Mouse (Mus musculus): Measurements from ENCODE around the gene Syngr1.

Syngr1 gene

DNA sequence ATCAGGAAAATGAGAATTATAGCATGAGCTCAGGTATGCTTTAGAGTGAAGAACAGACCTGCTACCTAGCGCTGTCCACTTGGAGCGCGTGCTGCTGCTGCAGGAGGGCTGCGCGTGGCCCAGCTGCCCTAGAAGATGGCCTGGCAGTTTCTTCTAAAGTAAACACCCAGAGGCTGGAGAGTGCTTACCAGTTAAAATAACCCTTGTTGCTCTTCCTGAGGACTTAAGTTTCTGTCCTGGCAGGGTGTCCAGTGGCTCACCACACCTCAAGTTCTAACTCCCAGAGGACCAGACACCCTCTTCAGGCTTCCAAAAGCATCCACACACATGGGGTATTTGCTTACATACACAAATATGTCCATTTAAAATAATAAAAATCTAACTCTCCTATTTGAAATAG, 54.3 kb downstream of the Syngr1 start:
- no peak for DNase-seq (ENCODE audit: low spot score)

DNA sequence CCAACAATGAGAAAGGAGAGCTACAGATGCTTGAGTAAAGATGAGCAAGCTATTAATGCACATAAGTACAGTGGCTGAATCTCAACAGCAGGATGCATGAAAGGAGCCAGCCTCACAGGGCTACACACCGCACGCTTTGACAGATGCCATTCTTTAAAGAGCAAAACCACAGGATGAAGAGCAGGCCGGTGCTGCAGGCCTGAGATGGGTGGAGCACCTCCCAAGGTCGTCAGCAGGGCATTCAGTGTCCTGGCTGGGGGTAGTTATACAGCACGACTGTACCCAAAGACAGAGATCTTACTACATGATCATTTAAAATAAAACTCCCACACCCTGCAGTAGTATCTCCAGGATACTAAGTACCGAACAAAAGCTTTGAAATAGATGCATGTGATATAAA, 55.0 kb downstream of the Syngr1 start:
- DNase-seq (ENCODE audit: low spot score), result no peak

DNA sequence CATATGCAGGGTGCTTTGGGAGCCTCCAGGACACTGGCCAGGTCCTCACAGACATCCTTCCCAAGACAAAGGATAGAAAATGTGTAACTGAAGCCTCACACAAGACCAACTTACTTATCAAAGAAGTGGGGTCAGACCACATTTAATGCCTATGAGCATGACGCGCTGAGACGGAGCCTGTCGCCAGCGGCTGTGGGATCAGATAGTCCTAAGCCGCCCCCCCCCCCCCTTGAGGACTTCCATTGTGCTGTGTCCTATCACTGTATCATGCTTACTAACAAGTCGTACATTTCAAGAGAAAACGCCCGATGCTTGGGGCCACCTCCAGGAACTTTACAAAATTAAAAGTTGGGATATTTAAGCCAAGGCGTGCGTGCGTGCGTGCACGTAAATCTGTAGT, 56.0 kb downstream of the Syngr1 start:
- no peak for DNase-seq (ENCODE audit: low spot score)

DNA sequence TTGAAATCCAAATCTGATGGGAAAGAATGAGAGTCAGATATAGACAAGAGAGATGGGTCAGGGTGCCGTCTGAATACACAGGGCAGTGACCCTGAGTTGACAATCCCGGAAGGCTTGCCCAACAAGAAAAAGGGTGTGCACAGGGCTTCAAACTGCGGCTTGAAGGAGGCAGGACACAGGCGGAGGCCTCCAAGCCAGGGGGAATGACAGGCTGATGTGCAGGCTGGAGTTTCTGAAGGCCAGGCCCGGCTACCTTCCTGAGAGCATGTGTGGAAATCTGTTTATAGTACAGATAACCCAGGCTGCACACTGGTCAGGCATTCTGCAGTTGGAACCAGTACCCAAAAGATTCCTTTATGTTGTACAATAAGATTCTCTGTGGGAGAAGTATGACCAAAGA, 56.4 kb downstream of the Syngr1 start:
- DNase-seq (ENCODE audit: low spot score), result no peak

DNA sequence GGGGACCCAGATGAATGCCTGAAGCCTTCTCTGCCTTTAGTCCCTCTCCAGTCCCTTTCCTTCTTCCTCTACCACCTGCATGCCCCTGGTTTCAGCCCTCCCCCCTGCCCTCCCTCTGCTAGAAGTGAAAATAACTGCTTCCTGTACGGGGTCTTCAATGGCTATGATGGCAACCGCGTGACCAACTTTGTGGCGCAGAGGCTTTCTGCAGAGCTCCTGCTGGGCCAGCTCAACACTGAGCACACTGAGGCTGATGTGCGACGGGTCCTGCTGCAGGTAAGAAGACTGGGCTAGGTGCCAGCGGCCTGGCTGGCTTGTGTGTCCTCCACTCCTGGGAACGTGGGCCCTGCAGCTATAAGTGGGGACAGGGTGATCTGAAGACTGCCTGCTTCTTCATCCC, 57.4 kb downstream of the Syngr1 start:
- DNase-seq (ENCODE audit: low spot score), result no peak

DNA sequence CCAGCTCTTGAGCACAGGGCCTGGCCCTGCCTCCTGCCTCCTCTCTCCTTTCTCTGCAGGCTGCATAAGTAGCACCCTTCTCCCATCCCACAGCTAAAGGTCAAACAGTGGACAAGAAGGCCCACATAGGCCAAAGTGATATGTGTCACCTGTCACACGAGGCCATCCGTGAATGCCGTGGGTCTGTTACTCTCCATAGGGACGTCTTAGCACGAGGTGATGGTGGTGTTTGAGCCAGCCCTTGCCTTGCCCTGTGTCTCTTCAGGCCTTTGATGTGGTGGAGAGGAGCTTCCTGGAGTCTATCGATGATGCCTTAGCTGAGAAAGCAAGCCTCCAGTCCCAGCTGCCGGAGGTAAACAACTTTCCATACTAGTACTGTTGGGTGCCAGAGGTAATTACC, 58.4 kb downstream of the Syngr1 start:
- DNase-seq (ENCODE audit: low spot score), result no peak

DNA sequence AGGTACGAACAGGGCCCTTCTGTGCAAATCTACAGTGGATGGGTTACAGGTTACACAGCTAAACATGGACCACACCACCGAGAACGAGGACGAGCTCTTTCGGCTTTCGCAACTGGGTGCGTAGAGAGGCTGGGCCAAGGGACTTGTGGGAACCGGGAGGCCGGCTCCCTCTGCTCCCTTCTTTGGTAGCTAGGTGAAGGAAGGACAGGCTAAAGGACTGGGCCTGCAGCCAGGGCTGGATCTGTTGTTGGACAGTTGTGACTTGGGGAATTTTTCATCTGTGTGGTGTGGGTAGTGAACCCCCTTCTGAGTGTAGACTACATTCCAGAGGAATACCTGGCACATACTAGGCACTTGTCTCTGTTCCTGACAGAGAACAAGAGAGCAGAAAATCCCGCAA, 61.5 kb downstream of the Syngr1 start:
- no peak for DNase-seq (ENCODE audit: low spot score)

DNA sequence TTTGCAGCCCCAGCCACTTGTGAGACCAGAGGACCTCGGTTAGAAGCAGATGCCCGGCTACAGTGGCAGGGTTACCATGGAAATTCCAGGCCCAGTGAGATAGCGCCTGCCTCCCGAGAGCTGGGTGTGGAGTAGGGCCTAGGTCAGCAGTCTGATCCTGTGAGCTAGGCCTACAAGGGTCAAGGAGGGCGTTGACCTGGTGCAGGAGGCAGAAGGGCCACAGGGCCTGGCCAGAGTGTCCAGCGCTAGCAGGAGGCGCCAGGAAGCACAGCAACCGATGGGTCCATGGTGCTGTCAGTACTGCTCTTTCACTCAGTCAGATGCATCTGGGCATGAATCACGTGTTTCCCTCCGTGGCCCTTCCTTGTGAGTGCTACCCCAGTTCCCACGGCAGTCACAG, 62.6 kb downstream of the Syngr1 start:
- no peak for DNase-seq (ENCODE audit: low spot score)

DNA sequence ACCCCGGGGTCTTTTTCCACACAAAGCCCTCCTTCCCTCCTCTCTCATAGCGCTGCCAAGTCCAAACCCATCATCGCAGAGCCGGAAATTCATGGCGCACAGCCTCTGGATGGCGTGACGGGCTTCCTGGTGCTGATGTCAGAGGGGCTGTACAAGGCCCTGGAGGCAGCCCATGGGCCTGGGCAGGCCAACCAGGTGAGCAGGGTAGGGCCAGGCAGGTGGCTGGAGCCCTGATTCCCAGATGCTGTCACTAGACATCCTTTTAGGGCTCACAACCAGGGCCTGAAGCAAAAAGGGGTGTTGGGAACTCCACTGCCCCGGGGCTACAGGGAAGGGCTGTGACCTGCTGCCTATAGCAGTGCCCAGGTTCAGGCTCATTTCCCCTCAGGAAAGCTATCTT, 64.6 kb downstream of the Syngr1 start:
- DNase-seq (ENCODE audit: low spot score), result no peak

DNA sequence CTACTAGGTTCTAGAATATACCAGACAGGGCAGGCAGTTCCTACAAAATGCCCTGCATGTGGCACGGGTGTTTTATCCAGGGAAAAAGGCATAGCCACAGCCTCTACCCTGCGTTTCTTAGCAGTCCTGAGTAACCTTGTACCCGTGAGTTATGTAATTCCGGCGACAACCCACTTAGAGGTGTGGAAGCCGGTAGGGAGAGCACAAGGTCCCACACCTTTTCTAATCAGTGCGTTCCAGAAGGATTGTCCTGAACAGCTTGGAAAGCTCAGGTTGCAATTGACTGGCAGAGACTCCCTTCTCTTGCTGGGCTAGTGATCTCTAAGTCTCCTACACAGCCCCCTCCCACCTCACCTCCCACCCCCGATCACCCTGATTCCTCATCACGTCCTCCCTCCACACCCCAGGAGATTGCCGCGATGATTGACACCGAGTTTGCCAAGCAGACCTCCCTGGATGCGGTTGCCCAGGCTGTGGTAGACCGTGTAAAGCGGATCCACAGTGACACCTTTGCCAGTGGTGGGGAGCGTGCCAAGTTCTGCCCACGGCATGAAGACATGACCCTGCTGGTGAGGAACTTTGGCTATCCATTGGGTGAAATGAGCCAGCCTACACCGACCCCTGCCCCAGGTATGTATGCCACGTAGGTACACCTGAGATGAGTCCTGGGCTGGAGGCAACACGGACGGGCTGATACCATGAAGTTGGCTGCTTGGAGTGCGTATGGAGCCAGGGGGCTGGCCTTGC, 66.2 kb downstream of the Syngr1 start:
- DNase-seq (ENCODE audit: low spot score), result no peak

DNA sequence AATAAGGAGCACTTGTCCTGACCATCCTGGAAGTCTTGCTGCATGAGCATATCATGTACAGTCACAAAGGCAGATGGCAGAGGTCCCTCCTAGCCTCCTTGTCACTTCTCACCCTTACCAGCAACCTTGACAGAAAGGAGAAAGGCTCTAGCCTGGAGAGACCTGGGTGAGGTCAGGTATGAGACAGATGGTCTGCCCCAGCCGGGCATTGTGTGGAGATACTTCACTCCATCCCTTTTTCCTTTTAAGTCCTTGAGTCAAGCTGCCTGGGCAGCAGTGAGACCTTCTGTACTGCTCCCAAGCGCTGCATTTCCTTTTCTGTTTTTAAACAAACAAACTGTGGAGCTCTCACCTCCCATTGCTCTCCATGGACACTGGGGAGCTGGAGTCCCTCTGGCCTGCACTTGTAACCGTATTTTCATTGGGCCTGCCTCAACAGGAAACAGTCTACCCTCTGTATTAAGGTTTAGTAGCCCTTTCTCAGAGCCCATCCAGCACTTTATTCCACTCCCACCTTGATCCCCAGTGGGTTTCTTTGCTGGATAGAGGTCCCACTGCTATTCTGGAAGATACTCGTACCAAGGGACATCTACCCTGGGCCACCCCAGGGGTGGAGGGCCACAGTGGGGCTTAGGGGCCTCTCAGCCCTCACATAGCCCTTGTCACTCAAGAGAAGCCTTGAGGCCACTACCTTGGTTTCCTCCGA, 67.0 kb downstream of the Syngr1 start:
- DNase-seq (ENCODE audit: low spot score), result no peak

DNA sequence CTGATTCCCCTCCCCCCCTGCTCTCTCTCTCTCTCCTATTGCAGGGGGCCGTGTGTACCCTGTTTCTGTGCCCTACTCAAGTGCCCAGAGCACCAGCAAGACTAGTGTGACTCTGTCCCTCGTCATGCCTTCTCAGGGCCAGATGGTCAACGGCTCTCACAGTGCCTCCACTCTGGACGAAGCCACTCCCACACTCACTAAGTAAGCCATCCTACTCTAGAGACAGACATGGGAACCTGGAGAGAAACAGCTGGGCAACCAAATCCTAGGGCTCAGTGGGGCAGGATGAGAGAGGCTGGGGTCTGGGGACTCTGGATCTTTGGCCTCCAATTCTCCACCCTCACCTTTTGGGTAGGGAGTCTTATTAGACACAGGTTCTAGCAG, 67.6 kb downstream of the Syngr1 start:
- no peak for DNase-seq (ENCODE audit: low spot score)

DNA sequence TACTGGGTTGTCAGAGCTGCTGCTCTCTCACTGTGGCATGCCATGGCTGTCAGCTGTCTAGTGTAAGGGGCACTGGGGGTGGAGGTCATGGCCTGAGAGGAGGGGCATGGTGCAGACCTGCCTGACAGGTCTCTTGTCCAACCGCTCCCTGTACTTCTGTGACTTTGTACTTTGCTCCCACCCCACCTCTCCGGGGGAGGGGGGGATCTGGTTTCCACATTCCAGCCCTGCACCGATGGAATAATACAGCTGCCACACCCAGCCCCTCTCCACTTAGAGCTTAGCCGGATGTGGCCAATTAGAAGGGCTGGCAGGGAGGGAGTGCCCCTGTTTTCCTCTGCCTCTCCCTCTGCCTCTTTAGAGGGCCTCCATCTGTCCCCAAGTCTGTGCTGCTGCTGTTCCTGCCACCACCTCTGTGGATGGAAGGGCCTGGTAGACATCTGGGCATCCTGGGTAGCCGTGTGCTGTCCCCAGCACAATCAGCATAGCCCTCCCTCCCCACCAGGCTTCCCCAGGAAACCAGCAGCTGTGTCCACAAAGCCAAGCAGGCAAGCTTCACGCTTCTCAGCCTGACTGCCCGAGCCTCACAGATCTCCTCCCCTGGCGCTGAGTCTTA, 68.3 kb downstream of the Syngr1 start:
- no peak for DNase-seq (ENCODE audit: low spot score)

DNA sequence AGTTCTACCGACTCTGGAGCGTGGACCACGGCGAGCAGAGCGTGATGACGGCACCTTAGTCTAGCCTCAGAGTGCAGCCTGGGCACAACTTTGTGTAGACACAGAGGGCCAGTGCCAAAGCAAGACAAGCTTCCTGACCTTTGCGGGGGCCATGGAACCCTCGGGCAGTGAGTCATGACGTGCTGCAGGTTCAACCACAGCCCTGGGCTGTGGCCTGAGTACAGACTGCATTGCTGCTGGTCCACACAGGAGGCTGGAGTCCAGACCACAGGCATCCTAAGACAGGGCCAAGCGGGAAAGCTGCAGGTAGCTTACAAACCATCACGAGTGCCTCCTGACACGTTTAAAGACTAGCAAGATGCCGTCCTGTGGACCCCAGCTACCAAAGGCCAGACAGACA, 69.1 kb downstream of the Syngr1 start:
- DNase-seq (ENCODE audit: low spot score), result no peak

DNA sequence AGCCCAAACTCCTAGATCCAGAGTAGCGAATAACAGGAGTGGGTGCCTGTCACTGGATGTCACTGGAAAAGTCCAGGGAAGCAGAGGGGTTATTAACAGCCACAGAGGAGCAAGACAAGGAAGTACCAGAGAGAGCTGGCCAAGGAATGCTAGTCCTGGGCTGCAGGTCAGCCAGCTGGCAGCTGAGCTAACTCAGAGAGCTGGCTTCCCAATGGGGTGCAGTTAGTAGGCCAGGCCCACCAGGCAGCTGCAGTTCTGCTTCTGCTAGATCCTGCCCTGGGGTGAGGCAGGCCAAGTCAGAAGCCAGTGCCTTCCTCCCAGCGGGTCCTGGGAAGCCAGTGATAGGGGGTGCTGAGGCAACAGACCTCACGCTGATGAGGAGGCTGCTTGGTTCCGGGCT, 69.6 kb downstream of the Syngr1 start:
- no peak for DNase-seq (ENCODE audit: low spot score)

DNA sequence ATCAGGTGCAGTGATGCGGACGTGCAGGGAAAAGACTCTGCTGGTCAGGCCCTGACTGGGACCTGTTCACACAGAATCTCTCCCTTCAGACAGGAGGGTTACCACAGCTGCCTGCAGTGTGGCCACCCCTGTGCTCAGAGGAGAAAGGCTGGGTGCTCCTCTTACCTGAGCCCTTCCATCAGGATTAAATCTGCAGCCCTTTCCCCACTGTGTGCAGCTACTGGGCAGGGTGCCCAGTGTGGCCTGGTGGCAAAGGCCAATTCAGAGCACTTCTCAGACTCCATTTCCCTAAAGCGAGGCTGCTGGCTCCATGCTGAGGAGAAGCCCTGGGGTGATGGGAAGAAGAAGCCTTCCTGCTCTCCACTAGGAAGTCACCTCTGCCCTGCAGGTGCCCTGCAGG, 70.1 kb downstream of the Syngr1 start:
- no peak for DNase-seq (ENCODE audit: low spot score)

DNA sequence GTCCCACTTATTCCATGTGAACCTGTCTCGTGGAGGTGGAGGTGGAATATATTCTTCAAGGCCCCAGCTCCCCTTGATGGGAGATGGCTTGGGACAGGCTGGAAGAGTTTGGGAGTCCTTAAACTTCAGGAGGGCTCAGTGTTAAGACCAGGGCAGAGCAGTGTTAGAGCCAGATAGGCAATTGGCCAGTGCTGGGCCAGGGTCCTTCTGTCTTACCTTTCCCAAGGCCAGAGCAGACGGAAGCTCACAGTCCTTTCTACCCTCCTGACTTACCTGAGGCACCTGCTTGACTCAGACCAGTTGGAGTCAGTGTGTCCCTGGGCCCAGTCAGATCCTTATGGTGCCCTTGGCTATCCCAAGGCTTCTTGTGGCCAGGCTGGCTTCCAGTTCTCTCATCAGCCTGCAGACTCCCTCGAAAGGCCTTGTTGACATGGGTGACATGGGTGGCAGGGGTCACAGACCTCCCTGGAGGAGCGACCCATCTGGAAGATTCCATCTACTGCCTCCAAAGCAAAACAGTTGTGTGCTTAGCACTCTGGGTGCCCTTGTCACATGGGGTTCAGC, 71.3 kb downstream of the Syngr1 start:
- DNase-seq (ENCODE audit: low spot score), result no peak

DNA sequence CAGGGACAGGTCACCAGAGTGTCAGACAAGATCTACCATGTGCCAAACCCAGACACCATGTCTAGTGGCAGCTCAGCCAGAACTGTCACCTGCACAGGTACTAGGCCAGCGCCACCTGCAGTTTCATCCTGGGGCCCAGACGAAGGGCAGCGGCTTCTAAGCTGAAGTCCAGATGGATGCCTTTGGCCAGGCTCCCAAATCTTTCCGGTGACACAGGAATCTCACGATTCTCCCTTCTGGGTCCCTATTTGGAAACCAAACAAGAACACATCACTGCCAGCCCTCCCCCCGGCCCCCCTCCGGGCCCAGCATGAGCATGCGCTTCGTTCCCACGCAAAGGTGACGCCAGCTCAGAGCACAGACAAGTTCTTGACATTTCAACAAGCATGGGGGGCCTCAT, 72.1 kb downstream of the Syngr1 start:
- DNase-seq (ENCODE audit: low spot score), result no peak

DNA sequence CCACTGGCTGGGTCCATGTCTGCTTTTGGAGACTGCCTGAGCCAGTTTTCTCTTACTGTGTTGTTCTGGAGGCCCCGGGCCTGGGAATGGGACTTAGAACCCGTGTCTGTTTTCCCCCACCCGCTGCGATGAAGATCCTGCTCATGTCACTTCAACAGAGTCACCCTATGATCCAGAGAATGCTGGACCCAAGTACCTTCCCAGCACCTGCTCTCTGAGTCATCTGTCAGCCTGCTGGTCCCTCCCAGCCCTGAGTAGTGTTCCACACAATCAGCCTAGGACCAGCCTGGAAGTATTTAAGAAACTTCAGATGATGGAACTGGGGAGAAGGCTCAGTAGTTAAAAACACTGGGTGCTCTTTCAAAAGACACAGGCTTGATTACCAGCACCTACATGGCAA, 72.6 kb downstream of the Syngr1 start:
- DNase-seq (ENCODE audit: low spot score), result no peak

DNA sequence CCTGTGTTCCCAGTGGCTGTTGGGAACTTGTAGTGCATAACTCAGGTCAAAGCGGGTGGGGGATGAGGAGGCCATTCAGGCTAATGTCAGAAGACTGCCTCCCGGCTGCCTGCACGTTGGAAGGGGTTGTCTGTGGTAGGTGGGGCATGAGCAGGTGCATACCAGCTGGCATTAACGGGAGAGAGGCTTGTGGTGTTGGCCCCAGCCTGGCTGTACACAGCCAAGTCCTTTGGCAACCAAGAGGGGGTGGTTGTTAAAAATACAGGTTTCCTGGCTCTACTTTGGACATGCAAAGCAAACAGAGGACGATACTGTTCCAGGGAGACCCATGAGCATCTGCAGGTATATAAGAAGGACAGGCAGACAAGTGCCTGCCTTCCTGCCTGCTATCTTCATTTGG, 74.3 kb downstream of the Syngr1 start:
- no peak for DNase-seq (ENCODE audit: low spot score)
